Mouse (Mus musculus) right cerebral cortex, adult 18-20 months (tissue): ENCODE measurements around the gene Gm11444.

ENCODE experiments used
- DNase-seq: peaks from one replicate; pipeline ENCODE4 v3.0.0; 2022; ENCODE audit warnings: mixed read lengths

Gm11444 gene

GRCm38 (mm10) chr11:85857997-85858698 is 8.0 kb upstream of the Gm11444 start:
- DNase-seq, result no peak

- DNase-seq, result no peak
Measured at GRCm38 (mm10) chr11:85850758-85851157, 625 bp upstream of the Gm11444 start.

GRCm38 (mm10) chr11:85849037-85849436 is 1.1 kb downstream of the Gm11444 start:
- DNase-seq, result peak; percentile 46

DNA sequence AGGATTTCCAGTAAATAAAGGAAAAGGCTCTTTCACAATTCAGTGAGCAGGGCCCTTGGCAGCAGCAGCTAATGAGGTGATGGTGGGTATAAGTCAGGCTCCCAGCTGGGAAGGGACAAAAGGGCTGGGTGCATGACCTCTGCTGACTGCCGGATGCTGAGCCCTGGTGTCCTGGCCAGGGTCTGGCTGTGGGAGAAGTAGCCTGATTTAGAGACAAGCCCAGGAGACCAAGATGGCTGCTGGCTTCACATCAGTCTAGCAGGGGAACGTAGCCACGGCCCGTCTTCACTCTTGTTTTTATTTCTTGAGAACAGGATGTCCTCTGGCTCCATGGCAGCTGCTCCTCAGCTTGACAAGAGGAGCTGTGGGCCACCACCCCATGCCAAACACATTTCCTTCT is 3.6 kb downstream of the Gm11444 start:
- DNase-seq, result no peak

DNA sequence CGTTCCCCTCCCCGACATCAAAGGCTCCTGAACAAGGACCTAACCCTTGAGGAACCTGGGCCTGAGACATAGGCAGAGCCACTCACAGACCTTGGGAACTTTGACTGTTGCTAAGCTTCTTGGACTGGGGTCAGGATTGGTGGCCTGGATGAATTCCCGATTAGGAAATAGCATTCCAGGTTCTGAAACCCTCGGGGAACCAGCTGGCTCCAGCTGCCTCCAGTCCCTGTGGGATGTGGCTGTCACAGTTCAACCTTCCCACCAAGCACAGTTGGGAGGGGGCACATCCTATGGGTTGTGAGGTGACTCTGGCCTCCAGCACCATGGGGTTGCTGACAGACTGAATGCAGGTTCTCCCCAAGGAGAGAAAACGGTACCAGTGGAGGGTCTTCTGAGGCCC is 4.2 kb downstream of the Gm11444 start:
- DNase-seq, result no peak

- DNase-seq, result no peak
Measured at GRCm38 (mm10) chr11:85844971-85845370, 5.2 kb downstream of the Gm11444 start.

DNA sequence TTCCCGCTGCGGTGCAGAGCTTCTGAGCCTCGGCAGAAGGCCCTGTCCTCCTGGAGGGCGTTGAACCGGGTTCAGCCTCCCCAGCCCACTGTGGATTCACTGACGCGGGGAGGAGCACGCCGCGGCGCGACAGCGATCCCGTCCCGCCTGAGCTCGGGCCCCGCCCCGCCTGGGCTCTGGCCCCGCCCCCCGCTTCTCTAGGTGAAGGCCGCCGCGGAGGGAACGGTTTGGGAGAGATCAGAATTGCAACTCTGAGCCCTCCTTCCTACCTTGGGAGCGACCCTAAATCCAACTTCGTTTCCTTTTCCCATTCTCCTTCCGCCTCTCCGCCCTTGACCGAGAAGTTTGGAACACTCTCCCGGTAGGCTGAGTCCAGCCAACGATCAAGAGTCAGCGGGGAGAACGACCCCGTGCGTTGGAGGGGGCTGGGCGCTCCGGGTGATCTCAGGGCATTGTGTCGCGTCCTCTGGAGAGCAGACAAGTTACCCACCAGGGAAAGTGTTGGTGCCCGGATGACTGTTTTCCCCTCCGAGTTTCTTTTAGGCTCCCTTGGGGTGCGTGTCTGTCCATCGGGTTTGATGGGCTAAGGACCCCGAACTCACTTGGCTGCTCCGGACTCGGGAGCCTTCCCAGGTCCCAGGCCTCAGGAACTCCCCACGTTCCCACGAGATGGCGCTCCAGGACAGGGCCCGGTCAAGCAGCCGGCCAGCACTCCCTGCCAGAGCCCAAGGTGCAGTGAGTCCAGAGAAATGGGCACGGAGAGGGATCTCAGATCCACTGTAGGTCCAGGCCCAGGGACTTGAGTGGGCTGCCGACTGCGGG is 5.8 kb downstream of the Gm11444 start:
- peak; percentile 66 for DNase-seq

GRCm38 (mm10) chr11:85843347-85843692 is 6.8 kb downstream of the Gm11444 start:
- DNase-seq, result no peak

DNA sequence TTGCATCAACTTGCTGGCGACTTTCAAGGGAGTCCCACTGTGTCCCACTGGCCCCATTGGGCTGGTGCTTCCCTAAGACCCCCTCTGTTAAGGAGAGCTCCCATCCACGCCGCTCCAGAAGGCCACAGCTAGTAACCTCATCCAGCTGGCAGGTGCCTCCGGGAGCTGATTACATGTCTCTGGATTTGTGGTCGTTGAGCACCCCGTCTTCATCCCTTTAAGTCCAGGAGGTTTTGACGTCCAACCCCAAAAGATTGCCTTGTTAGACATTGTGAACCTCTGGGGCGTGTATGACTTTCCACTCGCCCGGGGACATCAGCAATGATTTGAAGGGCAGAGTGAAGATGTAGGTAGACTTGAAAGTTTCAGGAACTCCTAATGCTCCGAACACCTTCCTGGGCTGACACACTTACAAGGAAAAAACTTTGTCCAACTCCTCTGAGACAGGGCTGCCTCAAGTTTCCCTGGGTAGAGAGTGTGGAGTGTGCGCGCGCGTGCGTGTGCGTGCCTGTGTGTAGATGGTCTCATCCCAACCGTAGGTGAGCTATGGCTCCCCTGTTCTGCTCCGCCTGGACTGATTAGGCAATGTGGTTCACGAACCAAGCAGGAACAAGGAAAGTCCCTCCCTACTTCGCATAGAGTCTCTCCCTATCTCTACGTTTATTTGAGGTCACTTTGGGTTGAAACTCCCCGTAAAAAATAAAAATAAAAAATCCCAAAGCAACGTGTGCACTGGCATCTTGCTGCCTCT is 7.4 kb downstream of the Gm11444 start:
- DNase-seq, result no peak

DNA sequence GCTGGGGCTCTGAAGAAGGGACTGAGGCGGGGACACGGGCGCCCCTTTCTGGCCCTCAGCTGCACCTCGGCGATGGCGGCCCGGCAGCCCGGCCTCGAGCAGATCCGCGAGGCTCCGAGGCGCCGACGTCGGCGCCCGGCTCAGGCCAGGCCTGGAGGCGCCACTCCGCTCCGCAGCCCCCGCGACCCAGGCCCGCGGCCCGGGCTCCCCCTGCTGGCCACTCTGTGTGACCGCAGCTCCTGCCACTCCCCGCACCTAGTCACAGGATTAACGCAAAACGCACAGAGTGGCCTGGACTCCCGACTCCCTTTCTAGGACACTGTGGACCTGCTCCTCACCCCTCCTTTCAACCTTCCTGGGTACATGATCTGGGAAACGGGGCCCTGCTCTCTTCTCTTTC is 8.2 kb downstream of the Gm11444 start:
- DNase-seq, result no peak

GRCm38 (mm10) chr11:85841211-85841681 is 8.9 kb downstream of the Gm11444 start:
- DNase-seq, result no peak

- DNase-seq, result no peak
Measured at GRCm38 (mm10) chr11:85840803-85841145, 9.4 kb downstream of the Gm11444 start.

- DNase-seq, result no peak
Measured at GRCm38 (mm10) chr11:85840031-85840802, 9.9 kb downstream of the Gm11444 start.

GRCm38 (mm10) chr11:85839258-85840030 is 10.7 kb downstream of the Gm11444 start:
- no peak for DNase-seq

- no peak for DNase-seq
Measured at GRCm38 (mm10) chr11:85838424-85839257, 11.5 kb downstream of the Gm11444 start.

DNA sequence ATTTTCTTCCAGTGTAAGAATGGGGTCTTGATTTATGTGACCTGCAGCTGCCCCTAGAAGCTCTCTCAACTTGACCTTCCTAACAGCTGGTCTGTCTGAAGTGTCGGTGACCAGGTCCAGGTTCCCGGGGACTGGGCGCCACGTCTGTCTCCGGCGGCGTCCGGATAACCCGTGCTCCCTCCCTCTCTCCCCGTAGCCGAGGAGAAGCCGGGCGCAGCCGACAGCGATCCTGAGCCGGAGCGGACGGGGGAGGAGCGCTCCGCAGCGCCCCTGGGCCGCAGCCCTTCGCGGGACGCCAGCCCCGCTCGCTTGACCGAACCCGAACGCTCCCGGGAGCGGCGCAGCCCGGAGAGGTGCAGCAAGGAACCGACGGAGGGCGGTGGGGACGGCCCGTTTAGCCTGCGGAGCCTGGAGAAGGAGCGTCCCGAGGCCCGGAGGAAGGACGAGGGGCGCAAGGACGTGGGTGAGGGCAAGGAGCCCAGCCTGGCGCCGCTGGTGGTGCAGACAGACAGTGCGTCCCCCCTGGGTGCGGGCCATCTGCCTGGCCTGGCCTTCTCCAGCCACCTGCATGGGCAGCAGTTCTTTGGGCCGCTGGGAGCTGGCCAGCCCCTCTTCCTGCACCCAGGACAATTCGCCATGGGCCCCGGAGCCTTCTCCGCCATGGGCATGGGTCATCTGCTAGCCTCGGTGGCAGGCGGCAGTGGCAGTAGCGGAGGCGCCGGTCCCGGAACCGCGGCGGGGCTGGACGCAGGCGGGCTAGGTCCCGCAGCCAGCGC is 12.3 kb downstream of the Gm11444 start:
- DNase-seq, result no peak

DNA sequence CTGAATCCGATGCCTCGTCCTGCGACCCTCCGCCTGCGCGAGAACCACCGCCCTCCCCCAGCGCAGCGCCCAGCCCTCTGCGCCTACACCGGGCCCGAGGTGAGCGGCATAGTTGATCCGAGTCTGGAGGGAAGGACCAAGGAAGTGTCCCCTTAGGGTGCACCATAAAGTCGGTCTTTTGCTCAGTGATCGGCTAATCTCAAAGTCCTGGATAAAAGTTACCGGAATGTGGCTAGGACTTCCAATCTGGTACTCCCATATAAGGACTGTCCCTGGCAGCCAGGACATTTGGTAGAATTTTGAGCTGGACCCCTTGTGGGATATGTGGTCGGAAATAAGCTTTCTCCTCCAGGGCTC is 12.9 kb downstream of the Gm11444 start:
- no peak for DNase-seq

DNA sequence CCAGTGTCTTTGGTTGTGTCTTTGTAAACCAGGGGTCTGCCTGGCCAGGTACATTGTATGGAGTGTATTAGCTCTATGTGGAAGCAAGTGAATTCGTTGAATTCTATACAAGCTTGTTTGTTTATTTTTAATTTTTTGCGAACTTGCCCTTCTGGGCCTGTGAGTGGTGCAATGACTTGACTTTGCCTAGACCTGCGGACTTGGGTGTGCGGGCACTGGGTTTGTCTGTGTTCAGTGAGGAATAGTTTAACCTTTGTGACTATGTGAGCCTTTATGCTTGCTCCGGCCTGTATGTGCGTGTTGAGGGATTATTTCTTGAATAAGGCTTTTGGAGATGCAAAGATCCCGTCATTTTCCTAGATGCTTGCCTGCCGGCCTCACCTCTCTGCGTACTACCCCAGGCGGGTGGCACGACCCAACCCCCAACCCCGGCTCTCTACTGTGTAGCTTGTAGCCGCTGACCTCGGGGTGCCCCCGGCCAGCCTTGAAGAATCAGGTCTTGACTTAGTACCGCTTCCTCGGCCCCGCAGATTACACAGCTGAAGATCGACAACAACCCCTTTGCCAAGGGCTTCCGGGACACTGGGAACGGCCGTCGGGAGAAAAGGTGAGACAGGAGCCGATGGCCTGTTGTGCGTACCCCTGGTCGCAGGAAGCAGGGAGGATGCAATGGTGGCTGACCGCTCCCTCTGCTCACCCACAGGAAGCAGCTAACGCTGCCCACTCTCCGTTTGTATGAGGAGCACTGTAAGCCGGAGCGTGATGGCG is 13.4 kb downstream of the Gm11444 start:
- no peak for DNase-seq

DNA sequence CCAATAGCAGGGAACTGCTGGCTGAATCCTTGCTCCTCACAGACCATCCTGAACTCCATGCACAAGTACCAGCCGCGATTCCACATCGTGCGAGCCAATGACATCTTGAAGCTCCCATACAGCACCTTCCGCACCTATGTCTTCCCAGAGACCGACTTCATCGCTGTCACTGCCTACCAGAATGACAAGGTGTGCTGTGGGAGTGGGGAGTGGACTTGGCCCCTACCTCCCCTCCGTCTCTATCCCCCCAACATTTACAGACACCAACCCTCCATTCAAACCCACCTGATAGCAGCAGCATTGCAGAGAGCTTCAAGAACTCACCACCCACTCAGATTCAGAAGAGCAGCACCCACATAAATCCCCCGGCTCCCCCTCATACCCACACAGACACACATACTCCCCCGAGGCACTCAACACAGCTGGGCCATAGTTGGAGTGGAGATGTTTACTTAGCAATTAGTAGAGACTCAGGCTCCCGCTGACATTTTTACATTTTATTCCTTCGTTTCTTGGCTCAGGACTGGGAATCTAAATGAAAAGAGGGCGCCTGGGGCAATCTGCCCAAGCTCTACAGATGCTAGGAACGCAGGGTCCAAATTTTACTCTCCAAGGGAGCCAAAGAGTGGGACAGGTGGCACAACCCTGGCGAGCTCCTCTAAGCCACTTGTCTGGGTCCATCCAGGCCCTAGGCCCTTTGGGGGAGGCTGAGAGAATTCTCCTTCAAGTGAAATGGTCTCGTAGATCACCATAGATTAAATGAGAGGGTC is 14.2 kb downstream of the Gm11444 start:
- no peak for DNase-seq
